Mouse (Mus musculus): ENCODE measurements around the gene Smoc1. TPM values are rescaled to one million over a fixed set of nuclear protein-coding genes. Genes with fewer than 3 reads are reported as not detected.
A peak's percentile ranks its signal among the peaks of the same experiment; 100 is the strongest.

Smoc1 gene
- polyA plus RNA-seq, 1 experiment from 2014 or later: 27.8 TPM

DNA sequence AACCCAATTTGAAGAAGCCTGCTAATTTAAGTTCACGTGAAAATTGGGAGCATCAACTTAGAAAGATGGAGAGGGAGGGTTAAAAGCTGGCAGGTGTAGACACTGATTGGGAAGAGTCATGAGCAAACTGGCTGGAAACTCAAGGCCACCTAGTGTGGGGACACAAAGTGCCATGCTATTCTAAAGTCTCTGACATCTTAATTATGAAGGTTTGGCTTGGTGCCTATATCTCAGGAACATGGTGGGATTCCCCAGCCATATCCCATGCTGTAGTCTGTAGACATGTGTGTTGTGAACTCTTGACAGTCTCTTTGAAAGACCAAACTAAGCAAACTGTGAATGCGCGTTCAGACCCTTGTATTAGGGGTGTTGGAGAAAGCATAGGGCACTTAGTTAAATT lies 32.0 kb downstream of the Smoc1 start:
- WGBS: 90% methylated on average over 3 of the region's 3 CpGs
- ATAC-seq (replicated peaks): no peak
- 0 out of 2 replicates have a peak, but pooled peaks cover 2% of the 10 kb centered on the region for H3K4me1 ChIP-seq

GRCm38 (mm10) chr12:81061831-81062361 lies 35.3 kb downstream of the Smoc1 start:
- Histone ChIP-seq H3K9me3 (no peaks in the 10 kb centered on the region), H3K4me3 (no peak overlapping the region), H3K4me2 (no peak overlapping the region), H3K9ac (no peak overlapping the region), H3K4me1 (no peaks in the 10 kb centered on the region), H3K27me3 (replicated peaks) (no peaks in the 10 kb centered on the region), H3K36me3 (replicated peaks) (no peaks in the 10 kb centered on the region), H3K27ac (no peak overlapping the region)
- no peak for ATAC-seq (replicated peaks)
- WGBS: 66% methylated on average over 6 of the region's 6 CpGs

More for the DNA sequence above, 32.0 kb downstream of the Smoc1 start:
- Histone ChIP-seq H3K9ac (no peak overlapping the region), H3K27ac (no peak overlapping the region), H3K4me3 (no peak overlapping the region), H3K4me2 (no peak overlapping the region), H3K27me3 (replicated peaks) (no peaks in the 10 kb centered on the region), H3K9me3 (no peaks in the 10 kb centered on the region), H3K36me3 (replicated peaks) (no peaks in the 10 kb centered on the region)

- Histone ChIP-seq H3K4me1 (no peaks in the 10 kb centered on the region), H3K36me3 (replicated peaks) (no peaks in the 10 kb centered on the region), H3K27me3 (replicated peaks) (no peaks in the 10 kb centered on the region), H3K4me3 (no peak overlapping the region), H3K4me2 (no peak overlapping the region), H3K27ac (no peak overlapping the region), H3K9me3 (no peaks in the 10 kb centered on the region), H3K9ac (no peak overlapping the region)
- 92% methylated on average over 6 of the region's 6 CpGs for WGBS
- ATAC-seq (replicated peaks): no peak
Measured at GRCm38 (mm10) chr12:81063336-81063955, 36.8 kb downstream of the Smoc1 start.

- H3K9me3 ChIP-seq: 0 out of 2 replicates have a peak, but pooled peaks cover 3% of the 10 kb centered on the region
- no peaks in the 10 kb centered on the region for H3K27me3 ChIP-seq (replicated peaks)
- WGBS: 33% methylated on average over 2 of the region's 2 CpGs
- no peak overlapping the region for H3K9ac ChIP-seq
- no peaks in the 10 kb centered on the region for H3K36me3 ChIP-seq (replicated peaks)
- H3K4me2 ChIP-seq: no peak overlapping the region
- H3K4me3 ChIP-seq: no peak overlapping the region
- no peak overlapping the region for H3K27ac ChIP-seq
- ATAC-seq (replicated peaks): no peak
- no peaks in the 10 kb centered on the region; the same call in 1 of the 2 replicates for H3K4me1 ChIP-seq
Measured at GRCm38 (mm10) chr12:81074139-81074538, 47.5 kb downstream of the Smoc1 start.

DNA sequence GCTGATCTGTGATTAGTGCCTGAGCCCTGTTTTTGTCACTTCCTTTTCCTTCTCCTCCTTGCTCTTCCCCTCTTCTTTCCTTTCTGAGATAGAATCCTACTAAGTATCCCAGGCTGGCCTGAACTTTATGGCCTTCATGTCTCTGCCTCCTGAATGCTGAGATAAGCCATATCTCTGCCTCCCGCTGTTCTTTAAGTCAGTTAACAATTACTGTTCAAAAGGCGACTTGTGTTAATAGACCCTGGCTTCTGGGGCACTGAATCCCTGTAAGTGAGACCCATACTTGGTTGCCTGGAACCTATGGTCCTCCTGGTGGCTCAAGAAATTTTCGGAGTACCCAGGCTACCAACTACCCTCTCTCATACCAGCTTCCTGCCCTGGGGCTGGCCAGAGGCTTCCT lies 48.3 kb downstream of the Smoc1 start:
- H3K4me2 ChIP-seq: no peak overlapping the region
- no peak for ATAC-seq (replicated peaks)
- WGBS: 86% methylated on average over 3 of the region's 3 CpGs

DNA sequence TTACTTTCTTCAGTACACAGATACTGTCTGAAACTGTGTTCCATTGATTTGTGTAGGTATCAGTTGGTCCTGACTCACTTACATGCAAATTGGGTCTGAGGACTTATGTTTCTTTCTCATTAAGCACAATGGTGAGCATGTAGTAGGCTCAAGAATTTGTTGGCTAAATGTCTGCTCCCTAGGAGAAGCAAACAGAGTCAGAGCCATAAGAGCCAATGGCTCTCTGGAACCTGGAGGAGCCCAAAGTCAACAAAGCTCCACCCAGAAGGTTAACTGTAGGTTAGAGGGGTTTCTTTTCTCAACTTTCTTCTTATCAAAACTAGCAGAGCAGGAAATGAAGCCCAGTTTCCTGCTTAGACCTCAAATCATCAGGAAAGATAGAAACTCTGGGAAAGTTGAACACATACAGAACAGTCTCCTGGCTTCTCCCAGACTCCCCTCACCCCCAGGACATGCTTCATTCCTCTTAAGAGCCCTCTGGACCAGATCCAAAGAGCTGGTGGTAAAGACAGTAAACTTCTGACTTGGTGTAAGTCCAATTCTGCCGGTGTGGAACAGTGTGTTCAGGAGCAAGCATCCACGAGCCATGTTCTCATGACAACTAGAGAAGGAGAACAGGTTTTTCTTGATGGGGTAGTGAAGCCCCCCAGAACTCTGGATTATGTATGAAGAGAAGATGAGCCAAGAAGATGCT lies 51.5 kb downstream of the Smoc1 start:
- ATAC-seq (replicated peaks): no peak
- Histone ChIP-seq H3K4me2 (no peak overlapping the region), H3K4me3 (no peak overlapping the region), H3K36me3 (replicated peaks) (no peaks in the 10 kb centered on the region), H3K4me1 (no peaks in the 10 kb centered on the region; the same call in 1 of the 2 replicates), H3K9ac (no peak overlapping the region), H3K9me3 (0 out of 2 replicates have a peak, but pooled peaks cover 3% of the 10 kb centered on the region), H3K27ac (no peak overlapping the region), H3K27me3 (replicated peaks) (no peaks in the 10 kb centered on the region)
- 88% methylated on average over 2 of the region's 2 CpGs for WGBS

More for the DNA sequence above, 48.3 kb downstream of the Smoc1 start:
- no peak overlapping the region for H3K4me3 ChIP-seq
- no peak overlapping the region for H3K27ac ChIP-seq
- H3K27me3 ChIP-seq (replicated peaks): no peaks in the 10 kb centered on the region
- no peak overlapping the region for H3K9ac ChIP-seq
- no peaks in the 10 kb centered on the region; the same call in 1 of the 2 replicates for H3K4me1 ChIP-seq
- H3K36me3 ChIP-seq (replicated peaks): no peaks in the 10 kb centered on the region
- H3K9me3 ChIP-seq: 0 out of 2 replicates have a peak, but pooled peaks cover 3% of the 10 kb centered on the region

GRCm38 (mm10) chr12:81080345-81080744 lies 53.7 kb downstream of the Smoc1 start:
- 72% methylated on average over 5 of the region's 5 CpGs for WGBS

GRCm38 (mm10) chr12:81081031-81081430 lies 54.4 kb downstream of the Smoc1 start:
- Histone ChIP-seq H3K9me3 (0 out of 2 replicates have a peak, but pooled peaks cover 3% of the 10 kb centered on the region), H3K27me3 (replicated peaks) (no peaks in the 10 kb centered on the region), H3K9ac (no peak overlapping the region), H3K36me3 (replicated peaks) (no peaks in the 10 kb centered on the region), H3K4me2 (no peak overlapping the region), H3K4me1 (peaks cover 4% of the 10 kb centered on the region; the same call in 1 of the 2 replicates), H3K27ac (no peak overlapping the region), H3K4me3 (no peak overlapping the region)
- 81% methylated on average over 3 of the region's 3 CpGs for WGBS
- no peak for ATAC-seq (replicated peaks)

More at GRCm38 (mm10) chr12:81080345-81080744, 53.7 kb downstream of the Smoc1 start:
- Histone ChIP-seq H3K9me3 (0 out of 2 replicates have a peak, but pooled peaks cover 3% of the 10 kb centered on the region), H3K36me3 (replicated peaks) (no peaks in the 10 kb centered on the region), H3K9ac (no peak overlapping the region), H3K27me3 (replicated peaks) (no peaks in the 10 kb centered on the region), H3K4me2 (no peak overlapping the region), H3K27ac (no peak overlapping the region), H3K4me1 (peaks cover 4% of the 10 kb centered on the region; the same call in 1 of the 2 replicates), H3K4me3 (no peak overlapping the region)
- no peak for ATAC-seq (replicated peaks)

DNA sequence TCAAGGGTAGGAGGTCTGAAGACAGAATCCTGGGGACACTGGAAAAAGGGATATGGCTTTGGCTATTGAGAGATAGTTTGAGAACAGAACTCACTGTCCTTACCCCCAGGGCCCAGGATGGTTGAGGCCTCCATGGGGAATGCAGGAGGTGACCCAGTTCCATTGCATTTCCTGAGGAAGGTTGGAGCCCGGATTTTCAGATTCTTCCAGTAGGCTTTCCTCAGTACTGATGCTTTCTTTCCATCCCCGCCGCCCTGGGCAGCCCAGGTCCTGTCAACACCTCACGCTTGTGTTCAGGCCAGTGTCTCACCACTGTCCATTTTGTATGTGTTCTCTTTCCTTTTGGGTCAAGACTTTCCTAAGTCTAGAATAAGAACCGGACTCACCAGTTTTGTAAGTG lies 56.5 kb downstream of the Smoc1 start:
- no peak overlapping the region for H3K4me2 ChIP-seq
- no peak overlapping the region for H3K4me3 ChIP-seq
- H3K9ac ChIP-seq: no peak overlapping the region
- WGBS: 91% methylated on average over 5 of the region's 5 CpGs
- H3K27me3 ChIP-seq (replicated peaks): no peaks in the 10 kb centered on the region
- H3K9me3 ChIP-seq: 0 out of 2 replicates have a peak, but pooled peaks cover 3% of the 10 kb centered on the region
- no peak overlapping the region for H3K27ac ChIP-seq
- ATAC-seq (replicated peaks): no peak
- no peaks in the 10 kb centered on the region for H3K36me3 ChIP-seq (replicated peaks)
- peaks cover 4% of the 10 kb centered on the region; the same call in 1 of the 2 replicates for H3K4me1 ChIP-seq

DNA sequence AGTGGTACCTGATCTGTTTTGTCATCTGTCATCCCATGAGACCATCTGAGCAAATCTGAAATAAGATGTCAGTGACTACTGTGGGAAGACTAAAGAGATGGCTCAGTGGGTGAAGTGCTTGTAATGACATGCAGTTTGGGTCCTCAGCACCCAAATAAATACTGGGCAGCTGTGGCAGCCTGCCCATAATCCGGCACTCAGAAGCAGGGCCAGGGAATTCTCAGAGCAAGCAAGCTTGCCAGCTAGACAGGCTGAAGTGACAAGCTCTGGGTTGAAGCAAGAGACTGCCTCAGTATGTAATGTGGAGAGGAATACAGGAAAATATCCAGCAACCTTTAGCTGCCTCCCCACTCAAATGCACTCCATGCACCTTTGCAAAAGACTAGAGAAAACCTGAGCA lies 58.6 kb downstream of the Smoc1 start:
- Histone ChIP-seq H3K4me2 (no peak overlapping the region), H3K36me3 (replicated peaks) (no peaks in the 10 kb centered on the region), H3K4me1 (peaks cover 4% of the 10 kb centered on the region; the same call in 1 of the 2 replicates), H3K9ac (no peak overlapping the region), H3K27me3 (replicated peaks) (no peaks in the 10 kb centered on the region), H3K27ac (peak overlapping the region; percentile 17; the same call in 1 of the 2 replicates), H3K9me3 (no peaks in the 10 kb centered on the region), H3K4me3 (no peak overlapping the region)
- 69% methylated on average over 1 of the region's 1 CpGs for WGBS
- ATAC-seq (replicated peaks): no peak

DNA sequence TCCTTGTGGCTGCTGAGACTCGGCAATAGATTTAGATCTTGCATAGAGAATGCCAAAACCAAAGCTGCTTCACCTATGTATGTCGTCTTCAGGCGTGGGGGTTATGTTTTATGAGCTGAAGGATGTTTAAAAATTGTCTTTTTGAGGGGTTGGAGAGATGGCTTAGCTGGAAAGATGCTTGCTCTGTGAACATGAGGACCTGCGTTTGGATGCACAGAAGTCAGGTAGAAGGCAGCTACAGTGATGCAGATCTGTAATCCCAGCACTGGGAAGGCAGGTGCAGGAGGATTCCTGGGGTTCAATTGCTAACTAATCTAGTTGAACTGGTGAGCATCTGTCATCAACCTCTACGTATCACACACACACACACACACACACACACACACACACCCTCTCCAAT lies 61.5 kb downstream of the Smoc1 start:
- 80% methylated on average over 5 of the region's 5 CpGs for WGBS
- Histone ChIP-seq H3K4me1 (peaks cover 4% of the 10 kb centered on the region; the same call in 1 of the 2 replicates), H3K36me3 (replicated peaks) (no peaks in the 10 kb centered on the region), H3K4me2 (no peak overlapping the region), H3K27ac (no peak overlapping the region), H3K9ac (no peak overlapping the region), H3K27me3 (replicated peaks) (no peaks in the 10 kb centered on the region), H3K9me3 (no peaks in the 10 kb centered on the region), H3K4me3 (no peak overlapping the region)
- ATAC-seq (replicated peaks): no peak

DNA sequence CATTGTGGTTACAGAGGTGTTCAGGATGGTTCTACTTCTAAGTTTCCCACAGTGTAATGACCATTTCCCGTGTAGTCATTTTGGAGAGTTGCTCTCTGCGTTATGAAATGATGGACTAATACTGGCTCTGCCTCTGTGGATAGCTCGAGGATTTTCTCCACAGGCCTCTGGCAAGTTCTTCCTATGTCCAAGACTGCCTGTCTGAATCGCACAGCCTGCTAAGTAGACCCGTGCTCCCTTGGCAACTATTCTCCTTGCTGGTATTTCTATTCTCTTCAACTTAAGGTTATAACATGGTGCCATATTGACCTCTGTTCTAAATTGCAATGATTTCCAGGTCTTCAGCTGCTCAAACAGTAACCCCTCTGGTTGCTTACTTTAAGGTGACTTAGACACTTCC lies 65.0 kb downstream of the Smoc1 start:
- H3K27ac ChIP-seq: no peak overlapping the region
- H3K9me3 ChIP-seq: no peaks in the 10 kb centered on the region
- WGBS: 88% methylated on average over 5 of the region's 5 CpGs

More for the DNA sequence above, 65.0 kb downstream of the Smoc1 start:
- H3K9ac ChIP-seq: no peak overlapping the region
- no peak overlapping the region for H3K4me2 ChIP-seq
- H3K4me1 ChIP-seq: no peaks in the 10 kb centered on the region
- no peaks in the 10 kb centered on the region for H3K36me3 ChIP-seq (replicated peaks)
- H3K27me3 ChIP-seq (replicated peaks): no peaks in the 10 kb centered on the region
- no peak overlapping the region for H3K4me3 ChIP-seq
- no peak for ATAC-seq (replicated peaks)
